Mouse (Mus musculus) Muller cell, postnatal 12 days (primary cell): ENCODE results near the gene Btk.
"Not testable (repeated sequence)": the region's sequence is repeated elsewhere in the genome, so short reads cannot be mapped to it uniquely, and the experiment has no call there.

ENCODE experiments used
- DNase-seq: peaks from one replicate; pipeline ENCODE4 v3.0.0-alpha.2; 2015; ENCODE audit errors: inconsistent ontology term

Gene Btk

GRCm38 (mm10) chrX:134580528-134581305, 2.7 kb downstream of the Btk start:
- no peak for DNase-seq

GRCm38 (mm10) chrX:134577896-134578295, 5.5 kb downstream of the Btk start:
- DNase-seq: no peak

GRCm38 (mm10) chrX:134566536-134567222, 16.7 kb downstream of the Btk start:
- DNase-seq: no peak

GRCm38 (mm10) chrX:134564326-134564725, 19.0 kb downstream of the Btk start:
- DNase-seq: no peak

- no peak for DNase-seq
These were observed 28.9 kb downstream of the Btk start for GRCm38 (mm10) chrX:134554425-134554824.

- DNase-seq: no peak
These were observed 30.0 kb downstream of the Btk start for GRCm38 (mm10) chrX:134553326-134553725.

- peak; percentile 9 for DNase-seq
These were observed 32.5 kb downstream of the Btk start for GRCm38 (mm10) chrX:134550903-134551302.

GRCm38 (mm10) chrX:134547330-134547729, 36.0 kb downstream of the Btk start:
- DNase-seq: no peak

GRCm38 (mm10) chrX:134541955-134542308, 41.4 kb downstream of the Btk start:
- no peak for DNase-seq

GRCm38 (mm10) chrX:134541145-134541954, 42.0 kb downstream of the Btk start, which contains the start of gene Timm8a1:
Timm8a1 (minus strand) TSS chrX:134541865.
- DNase-seq: peak; percentile 75

GRCm38 (mm10) chrX:134540414-134541135, 42.8 kb downstream of the Btk start:
- DNase-seq: peak; percentile 51

- not testable (repeated sequence) for DNase-seq
These were observed 43.6 kb downstream of the Btk start for GRCm38 (mm10) chrX:134539795-134540194.

GRCm38 (mm10) chrX:134533346-134533745, 50.0 kb downstream of the Btk start:
- no peak for DNase-seq

- no peak for DNase-seq
These were observed 58.1 kb downstream of the Btk start for GRCm38 (mm10) chrX:134525260-134525659.

- DNase-seq: no peak
These were observed 59.6 kb downstream of the Btk start for GRCm38 (mm10) chrX:134523772-134524171.

GRCm38 (mm10) chrX:134509473-134509872, 73.9 kb downstream of the Btk start:
- no peak for DNase-seq

- no peak for DNase-seq
These were observed 75.4 kb downstream of the Btk start for GRCm38 (mm10) chrX:134507977-134508376.

- DNase-seq: no peak
These were observed 82.7 kb downstream of the Btk start for GRCm38 (mm10) chrX:134500651-134501050.
